Mouse (Mus musculus) lung, postnatal 25 days (tissue): ENCODE measurements around the gene Gsta3.
"Not testable (repeated sequence)": the region's sequence is repeated elsewhere in the genome, so short reads cannot be mapped to it uniquely, and the experiment has no call there.

ENCODE experiments used
- DNase-seq: peaks from one replicate; pipeline ENCODE4 v3.0.0; 2022; ENCODE audit warnings: low spot score

Gsta3 gene

DNA sequence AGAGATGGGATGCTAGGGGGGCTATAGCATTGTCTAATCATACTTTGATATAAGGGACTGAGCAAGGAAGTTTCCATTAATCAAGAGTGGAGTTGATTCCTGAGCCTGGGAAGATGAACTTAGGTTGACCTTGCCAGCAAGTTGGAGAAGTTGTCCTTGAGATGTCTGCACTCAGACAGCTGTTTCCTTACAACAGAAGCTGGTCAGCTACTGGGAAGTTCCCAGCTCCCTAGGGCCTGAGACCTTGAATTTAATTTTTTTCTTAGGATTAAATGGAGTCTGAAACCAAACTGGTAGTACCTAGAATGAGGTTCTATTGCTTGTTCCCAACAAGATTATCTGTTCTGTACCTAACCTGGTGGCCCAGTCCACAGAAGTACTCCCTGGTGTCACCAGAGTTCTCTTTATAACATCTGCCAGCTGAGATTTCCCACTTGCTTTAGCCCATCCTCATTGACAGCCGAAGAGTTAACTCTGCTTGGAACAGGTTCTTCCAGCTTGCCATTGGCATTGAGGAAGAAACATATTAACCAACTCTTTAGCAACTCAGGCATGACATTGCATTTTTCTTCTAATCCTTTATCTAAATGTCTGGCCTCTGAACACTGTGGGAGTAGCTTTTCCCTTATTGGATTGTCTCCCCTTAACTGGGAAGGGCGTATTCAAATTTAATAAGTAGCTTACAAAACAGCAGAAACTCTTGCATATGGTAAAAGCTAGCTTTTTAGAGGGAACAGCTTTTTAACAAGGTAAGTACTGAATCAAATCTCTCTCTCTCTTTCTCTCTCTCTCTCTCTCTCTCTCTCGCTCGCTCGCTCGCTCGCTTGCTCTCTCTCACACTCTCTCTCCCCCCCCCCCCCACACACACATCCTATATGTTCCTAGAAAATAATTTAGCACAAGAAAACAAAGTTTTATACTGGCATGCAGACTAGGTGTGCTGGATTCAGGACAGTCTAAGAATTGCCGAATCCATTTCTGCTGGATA lies at the start of gene Gsta3:
Gsta3 (plus strand) TSS at position 679 of the 988 bp plus-strand sequence.
- peak; percentile 81 for DNase-seq

DNA sequence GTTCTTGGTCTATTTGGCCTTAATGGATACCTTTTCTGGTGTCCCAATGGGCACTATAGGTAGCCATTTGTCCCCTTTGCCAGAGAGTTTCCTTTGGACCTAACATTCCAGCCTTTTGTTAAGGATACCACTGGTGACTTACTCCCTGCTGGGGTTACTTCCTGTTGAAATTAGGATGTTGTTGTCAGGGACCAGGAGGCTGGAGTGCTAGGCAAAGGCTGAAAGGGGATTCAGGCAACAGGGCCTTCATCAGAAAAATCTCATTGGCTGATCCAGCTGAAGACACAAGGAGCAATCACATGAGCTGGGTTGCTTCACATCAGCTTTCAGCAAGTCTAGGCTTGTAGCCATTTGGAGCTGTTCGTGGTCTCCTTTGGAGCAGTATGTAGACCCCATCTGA lies 34.1 kb upstream of the Gsta3 start:
- DNase-seq: no peak

DNA sequence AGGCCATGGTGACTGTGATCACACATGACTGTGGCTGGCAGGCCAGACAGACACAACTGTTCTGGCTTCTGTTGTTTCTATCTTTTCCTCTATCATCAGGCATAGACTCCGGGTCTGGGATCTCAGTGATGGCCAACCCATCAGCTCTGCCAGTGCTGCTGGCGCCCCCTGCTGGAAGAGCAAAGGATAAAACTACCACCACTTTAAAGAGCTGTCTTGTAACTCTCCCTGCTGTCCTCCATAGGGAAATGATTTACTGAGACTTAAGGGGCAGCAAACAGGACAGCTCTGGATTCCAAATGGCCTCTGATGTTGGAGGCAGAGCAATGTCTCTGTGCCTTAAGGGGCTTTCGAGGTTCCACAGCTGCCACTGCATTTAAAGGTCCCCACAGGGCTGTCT lies 26.9 kb upstream of the Gsta3 start:
- not testable (repeated sequence) for DNase-seq

DNA sequence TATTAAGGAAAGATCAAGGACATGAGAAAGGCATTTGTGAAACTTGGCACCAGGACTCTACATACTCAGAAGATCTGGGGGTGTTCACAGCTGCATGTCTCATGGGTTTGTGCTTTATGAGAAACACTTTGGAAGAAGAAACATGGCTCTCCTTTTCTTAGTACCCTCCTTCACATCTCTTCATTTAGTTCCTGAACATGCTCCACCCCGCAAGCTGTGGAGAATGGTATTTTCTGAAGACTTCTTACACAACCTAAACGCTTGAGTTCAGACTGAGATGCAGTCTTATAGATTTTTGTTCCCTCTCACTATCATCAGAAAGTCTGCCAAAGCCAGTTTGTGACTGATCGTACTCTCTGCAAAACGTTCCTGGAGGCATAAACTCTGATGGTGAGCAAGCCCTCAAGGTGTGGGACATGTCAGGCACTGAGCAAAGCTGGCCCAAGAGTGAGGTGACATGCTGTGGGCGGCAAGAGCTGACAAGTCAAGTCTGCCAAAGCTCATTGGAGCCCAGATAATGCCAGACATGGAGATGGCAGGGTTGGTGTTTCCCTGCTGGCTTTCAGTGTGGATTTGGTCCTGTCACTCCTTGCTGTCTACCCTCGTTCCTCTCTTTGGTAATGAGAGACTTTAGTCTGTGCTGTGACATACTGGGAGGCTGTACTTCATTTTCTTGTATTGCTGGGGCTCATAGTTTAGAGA lies 26.2 kb upstream of the Gsta3 start:
- not testable (repeated sequence) for DNase-seq

DNA sequence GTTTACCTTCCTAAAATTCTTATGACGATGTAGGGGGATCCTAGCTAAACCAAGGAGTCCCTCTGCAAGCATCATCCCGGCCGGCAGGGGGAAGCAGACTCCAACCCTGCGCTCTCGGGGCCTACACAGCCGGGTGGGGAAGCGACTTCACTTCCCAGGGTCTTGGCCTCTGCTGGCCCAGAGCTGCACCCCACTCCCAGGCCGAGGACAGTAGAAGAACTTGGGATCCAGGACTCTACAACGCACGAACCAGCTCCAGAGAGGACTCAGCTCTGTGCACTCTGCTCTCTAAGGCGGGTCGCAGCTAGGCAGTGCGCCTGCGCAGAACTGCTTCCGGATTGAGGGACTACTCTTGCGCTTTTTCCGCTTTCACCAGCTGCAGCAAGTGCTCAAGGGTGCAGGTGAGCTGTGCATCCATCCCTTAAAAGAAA lies 21.9 kb upstream of the Gsta3 start, which contains the start of gene Tmem14a:
Tmem14a (plus strand) TSS at position 87 of the 431 bp plus-strand sequence.
- DNase-seq: peak; percentile 89

DNA sequence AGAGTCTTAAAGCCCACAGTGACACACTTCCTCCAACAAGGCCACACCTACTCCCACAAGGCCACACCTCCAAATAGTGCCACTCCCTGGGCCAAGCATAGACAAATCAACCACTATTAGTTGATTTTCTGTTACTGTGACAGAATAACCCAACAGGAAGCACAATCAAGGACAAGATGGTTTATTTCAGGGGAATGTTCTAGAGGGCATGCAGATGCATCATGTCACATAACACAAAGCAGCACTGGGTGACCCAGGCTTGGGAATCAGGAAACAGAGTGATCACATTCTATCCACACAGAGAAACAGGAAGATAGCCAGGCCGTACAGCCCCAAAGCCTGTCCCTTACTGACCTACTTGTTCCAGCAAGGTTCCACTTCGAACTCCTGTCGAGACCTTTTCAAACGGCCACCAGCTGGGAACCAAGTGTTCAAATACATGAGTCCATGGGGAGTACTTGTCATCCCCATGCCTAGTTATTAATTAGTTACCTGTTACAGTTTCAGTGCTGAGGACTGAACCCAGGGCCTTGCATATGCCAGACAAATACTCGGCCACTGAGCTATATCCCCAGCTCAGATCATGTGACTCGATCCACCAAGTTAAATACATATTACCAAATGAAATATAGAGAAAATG lies 12.5 kb upstream of the Gsta3 start:
- peak; percentile 59 for DNase-seq

DNA sequence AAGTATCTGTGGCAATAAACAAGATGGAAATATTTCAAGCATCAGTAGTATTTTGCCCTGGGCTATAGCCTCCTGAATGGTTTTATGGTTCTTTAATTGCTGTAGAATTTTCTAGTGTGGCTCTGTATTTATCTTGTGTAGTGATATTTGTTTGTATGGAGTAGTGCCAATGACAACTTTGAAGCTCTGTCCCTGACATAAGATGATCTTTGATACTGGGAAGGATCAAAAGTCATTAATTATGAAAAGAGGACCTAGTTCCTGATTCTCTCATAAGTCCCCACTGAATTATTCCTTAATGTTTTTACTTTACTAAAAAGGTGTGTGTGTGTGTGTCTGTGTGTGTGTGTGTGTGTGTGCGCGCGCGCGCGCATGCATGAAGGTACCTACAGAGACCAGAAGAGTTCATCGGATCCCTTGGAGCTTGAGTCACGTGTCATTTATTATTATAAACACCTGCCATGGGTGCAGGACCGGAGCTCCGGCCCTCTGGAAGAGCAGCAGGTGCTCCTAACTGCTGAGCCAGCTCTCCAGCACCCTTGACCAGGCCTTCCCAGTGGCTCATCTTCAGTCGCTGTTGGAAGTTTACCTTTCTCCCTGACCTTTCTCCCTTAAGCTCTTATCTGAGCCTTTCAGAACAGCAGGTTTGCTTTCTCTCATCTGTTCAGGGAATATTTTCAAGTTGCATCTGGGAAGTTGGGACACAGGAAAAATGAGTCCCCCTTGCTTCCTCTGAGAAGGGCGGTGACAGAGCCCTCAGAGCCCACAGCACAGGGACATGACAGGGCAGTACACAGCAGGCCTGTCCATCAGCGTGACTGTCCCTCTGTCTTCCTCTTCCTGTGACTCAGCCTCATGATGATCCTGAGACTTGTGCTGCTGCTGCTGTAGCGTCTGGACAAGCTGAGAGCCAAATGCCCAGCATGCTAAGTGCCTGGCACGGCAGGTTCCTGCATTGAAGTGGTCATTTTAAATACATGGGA lies 11.4 kb upstream of the Gsta3 start:
- not testable (repeated sequence) for DNase-seq

DNA sequence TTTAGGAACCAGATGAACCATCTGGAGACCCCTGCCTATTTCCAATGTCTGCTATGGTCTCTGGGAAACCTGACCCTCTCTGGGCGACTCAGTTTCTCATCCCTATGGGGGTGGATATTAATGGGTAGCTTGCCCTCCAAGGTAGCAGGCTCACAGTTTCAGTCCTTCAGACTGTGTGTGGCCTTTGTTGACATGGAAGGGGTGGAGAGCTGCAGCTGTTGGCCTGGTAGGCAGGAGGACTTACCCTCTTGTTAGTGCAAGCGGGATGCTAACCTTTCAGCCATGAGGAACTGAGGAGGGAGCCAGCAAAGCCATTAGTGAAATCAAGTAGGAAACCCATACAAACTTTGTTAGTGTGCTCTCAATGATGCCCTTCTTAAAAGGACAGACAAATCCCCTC lies 10.0 kb upstream of the Gsta3 start:
- DNase-seq: no peak

DNA sequence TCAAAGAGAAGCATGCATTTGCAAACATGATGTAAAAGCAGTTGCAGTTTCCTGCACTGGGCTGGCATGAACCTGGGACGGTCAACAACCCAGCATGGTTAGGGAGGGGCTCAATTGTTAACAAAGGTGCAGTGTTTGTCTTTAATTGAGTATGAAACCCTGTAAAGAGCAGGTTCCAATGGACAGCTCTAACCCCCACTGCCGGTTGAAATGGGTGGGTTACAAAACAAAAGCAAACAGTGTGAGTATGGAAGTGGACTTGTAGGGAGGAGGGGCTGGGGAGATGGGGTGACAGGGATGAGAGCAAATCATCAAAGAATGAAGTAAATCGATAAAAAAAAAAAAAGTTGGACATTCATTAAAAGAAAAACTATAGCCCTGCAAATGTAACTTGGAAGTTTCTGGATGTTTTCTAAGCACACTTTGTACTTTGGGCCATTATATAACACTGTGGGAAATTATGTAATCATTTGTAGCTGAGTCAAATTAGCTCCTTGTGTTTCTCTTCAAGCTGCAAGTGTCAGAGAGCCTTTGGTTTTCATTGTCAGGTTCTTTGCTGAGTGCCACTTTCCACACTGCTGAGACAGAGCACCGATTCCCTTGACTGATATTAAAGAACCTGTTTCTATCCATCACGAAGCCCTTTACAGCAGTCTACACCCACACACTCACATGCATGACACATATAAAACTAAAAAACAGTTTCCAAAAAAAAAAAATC lies 8.5 kb upstream of the Gsta3 start:
- DNase-seq: peak; percentile 80

DNA sequence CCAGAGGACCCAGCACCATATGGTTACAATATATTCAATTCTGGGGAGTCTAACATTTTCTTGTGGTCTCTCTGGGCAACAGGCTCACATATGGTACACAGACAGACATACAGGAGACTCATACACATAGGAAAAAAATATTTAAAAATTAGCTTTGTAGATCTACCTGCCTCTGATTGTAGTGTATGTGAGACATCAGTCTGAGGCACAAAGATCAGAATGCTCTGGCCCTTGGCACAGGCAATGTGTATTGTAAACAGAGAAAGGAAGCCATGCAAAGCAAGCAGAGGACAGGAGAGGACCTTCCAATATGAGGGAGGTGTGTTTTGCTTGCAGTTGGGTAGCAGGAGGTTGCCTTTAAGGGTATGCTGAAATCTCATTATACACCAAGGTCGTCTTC lies 7.9 kb upstream of the Gsta3 start:
- no peak for DNase-seq

DNA sequence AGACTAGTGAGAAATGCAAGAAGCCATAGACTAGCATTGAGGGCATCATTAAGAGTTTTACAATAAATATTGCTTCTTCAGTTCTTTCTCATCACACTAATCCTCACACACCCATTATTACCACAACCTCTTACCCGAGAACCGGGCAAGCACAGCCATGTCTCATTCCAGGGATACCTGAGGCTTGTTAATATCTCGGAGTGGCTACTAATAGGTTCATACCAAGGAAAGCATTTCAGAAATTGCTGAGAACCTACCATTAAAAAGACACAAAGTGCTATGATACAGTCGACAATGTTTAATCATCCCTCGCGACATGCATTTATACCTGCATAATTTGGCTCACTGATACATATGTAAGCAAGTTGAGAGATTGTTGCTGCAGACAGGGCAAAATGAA lies 5.0 kb upstream of the Gsta3 start:
- DNase-seq: peak; percentile 41

DNA sequence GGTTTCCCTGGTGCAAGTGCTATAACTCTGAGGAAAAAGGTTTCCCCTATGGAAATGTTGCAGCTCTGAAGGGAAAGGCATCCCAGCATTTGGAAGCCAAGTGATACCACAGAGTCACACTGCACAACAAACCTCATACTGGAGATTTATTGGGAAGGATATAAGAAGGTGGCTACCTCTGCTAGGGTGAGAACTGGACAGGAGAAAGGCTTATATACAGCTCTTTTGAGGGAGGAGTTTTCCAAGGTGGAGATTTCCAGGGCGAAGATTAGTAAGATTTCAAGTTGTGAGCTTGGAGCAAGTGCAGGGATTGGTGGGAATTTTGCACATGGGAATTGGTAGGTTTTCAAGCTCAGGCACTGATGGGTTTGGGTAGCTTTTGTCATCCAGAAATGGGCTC lies 707 bp downstream of the Gsta3 start:
- no peak for DNase-seq

DNA sequence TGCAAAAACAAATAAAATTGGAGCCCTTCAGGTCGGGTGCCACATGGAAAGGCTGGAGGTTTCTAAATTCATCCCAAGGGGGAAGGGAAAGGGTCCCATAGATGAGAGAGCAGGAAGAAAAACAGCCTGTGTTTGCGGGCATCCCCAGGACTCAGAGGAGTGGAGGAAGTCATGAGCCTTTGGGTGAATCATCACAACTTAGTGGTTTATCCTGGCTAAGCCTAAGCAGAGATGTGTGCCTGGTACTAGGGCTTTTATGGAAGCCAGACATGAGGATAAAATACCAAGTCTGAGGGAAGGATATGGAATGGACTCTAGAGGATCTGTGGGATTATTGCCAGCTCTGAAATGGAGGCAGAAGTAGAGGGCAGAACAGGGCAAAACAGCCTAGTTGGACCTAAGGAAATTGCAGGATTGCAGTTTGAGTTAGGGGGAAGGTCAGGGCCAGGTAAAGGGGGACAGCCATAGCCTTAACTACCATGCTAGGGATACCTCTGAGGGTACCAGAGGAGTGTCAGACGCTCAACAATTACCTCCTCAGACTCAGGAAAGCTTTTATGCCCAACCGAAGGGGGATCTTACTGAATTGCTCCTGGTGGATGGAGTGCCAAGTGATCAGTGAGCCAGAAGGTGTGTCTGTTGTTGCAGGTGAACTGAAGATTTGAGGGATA lies 4.0 kb downstream of the Gsta3 start:
- DNase-seq: no peak

DNA sequence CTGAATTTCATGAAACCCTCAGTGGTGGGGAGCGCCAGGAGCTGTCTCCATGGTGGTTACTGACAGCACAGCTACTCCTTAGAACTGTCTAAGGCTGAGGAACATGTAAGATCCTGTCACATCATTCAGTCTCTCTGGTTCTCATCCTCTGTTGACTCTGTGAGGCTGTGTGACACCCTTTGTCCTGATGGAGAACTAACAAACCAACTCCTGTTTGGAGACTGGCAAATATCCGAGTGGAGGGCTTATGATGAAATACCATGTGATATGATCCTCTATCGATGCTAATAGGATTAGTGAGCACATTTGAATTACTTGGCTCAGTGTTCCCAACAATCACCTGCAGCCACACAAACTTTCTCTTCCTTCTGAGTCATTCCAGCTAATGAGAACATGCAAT lies 5.7 kb downstream of the Gsta3 start:
- DNase-seq: no peak

DNA sequence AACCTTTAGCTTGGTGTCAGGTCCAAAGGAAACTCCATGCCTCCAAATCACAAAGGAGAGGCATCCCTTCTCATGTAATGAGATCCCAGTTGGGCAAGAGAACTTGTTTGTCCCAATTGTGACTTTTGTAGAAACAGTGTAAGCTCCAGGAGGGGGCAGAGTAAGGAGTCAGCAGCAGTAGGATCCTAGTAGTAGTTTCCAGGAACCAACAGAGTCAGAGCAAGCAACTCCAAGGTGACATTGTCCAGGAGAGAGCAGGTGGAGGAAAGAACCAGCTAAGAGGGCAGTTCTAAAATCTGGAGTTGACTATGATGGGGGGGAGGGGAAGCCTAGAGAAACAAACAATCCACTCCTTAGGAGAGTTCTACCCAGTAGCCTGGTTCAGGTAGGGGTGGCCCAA lies 7.5 kb downstream of the Gsta3 start:
- DNase-seq: no peak

DNA sequence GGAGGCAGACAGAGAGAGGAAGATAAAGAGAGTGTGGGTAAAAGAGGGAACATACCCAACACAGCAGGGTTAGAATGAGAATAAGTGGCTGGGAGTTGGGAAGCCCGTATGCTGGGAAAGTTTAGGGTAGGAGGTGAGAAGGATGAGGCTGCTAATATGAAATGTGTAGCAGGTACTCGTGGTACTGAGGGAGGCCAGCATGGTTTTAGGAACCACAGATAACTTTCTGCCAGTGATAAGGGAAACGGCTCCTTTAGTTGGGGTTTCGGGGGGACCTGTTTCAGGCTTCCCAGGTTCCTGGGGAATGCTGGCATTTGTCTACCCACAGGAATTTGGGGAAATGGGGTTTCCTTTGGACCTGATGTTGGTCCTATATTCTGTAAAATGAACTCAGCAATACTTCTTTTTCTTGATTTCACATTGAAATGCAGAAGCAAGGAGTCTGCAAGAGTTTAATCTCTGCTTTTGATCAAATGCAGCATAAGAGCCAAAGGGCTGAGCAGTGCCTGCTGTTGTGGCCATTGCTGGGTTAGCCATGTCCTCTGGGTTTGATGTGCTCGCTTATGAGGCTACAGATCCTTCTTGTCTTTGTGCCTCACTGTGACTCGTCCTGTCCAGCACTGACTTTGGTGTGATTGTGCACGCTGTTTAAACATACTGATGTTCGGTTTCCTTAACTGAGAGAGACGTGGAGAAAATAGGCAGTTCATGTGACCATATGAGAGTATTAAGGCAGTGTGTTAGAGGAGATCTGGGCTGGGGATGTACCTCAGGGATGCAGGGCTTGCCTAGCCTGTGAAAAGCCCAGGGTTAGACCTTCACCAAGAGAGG lies 8.4 kb downstream of the Gsta3 start:
- DNase-seq: no peak

DNA sequence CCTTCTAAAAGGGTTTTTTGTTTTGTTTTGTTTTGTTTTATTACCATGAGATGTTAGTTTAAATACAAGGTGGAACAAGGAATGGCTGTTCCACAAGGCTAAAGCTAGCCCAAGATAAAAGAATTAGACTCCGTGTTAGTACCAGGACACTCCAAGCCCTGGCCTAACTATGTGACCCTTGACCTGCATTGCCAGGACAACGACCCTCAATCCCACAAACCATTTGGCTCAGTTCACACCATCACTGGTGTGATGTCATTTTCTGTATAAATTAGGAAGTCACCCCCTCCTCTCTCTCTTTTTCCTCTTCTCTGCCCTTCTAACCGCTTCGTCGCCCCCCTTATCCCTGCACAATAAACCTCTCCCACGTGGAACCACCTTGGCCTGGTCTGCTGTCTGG lies 11.3 kb downstream of the Gsta3 start:
- DNase-seq: no peak

DNA sequence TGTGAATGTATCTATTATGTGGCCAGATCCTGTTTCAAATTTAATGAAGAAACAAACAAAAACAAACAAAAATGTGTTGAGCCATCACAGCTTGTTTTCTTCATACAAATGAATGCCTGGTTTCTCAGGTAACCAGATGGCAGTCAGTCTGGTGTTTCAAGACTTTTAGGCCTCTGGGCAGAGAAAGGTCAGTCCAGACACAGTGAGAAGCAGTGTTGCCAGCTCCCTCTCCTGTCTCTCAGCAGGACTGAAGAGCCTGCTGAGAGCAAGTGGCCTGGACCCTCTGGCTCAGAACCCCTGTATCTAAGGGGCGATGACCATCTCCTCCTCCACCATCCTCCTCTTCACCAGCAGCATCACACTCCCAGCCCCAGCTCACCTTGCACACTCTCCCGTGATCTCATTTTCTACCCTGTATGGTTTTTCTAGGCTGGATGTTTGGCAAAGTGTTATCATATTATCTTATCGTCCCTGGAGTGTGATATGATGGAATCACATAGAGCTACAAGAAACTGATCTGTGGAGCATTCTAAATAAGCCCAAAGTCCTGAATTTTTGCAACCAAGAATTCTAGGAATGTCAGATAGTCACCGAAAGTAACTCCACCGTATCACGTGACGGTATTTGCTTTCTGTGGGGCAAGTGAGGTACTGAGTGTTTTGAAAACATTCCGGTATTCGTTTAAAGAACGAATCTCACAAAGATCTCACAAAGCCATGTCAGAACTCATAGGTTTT lies 12.3 kb downstream of the Gsta3 start:
- no peak for DNase-seq

DNA sequence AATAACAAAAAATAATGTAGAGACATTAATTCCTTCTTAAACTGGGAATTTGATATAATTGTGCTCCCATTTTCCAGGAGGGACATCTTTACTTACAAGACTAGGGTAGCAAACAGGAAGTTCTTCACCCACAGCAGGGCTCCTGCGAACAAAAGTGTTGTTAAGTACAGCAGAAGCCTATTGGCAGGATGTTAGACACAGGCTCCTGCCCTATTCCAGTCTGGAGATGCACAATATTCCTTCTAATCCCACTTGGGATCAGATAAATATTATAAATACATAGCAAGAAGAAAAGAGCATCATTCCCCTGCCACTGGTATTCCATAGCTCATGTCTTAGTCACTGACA lies 12.9 kb downstream of the Gsta3 start:
- DNase-seq: no peak
